Mouse (Mus musculus) heart, embryonic 15.5 days (tissue): ENCODE data around the gene Kif26b. TPM values are rescaled to one million over a fixed set of nuclear protein-coding genes. Genes with fewer than 3 reads are reported as not detected.

Source experiments
- ATAC-seq: fragments of 200-750 bp; cut with Nextera tagmentation; replicated peaks from 2 replicates; pipeline ENCODE4 v1.8.0; 2017; ENCODE audit warnings: low read depth, moderate TSS enrichment; ENCODE audit not compliant: insufficient number of reproducible peaks, insufficient read depth, low FRiP score
- H3K27ac ChIP-seq: fragments of 300-500 bp; sonication (generic); 2 replicates; pipeline ENCODE4 v1.5.1; 2015; ENCODE audit warnings: mild to moderate bottlenecking, inconsistent platforms
- H3K27me3 ChIP-seq: fragments of 300-500 bp; sonication (generic); 2 replicates; pipeline ENCODE4 v1.6.1; 2015; ENCODE audit warnings: inconsistent platforms
- H3K36me3 ChIP-seq: fragments of 300-500 bp; sonication (generic); 2 replicates; pipeline ENCODE4 v1.6.1; 2015; ENCODE audit warnings: mild to moderate bottlenecking, inconsistent platforms
- H3K4me1 ChIP-seq: fragments of 300-500 bp; sonication (generic); replicated peaks from 2 replicates; pipeline ENCODE4 v1.6.1; 2015; ENCODE audit warnings: inconsistent platforms
- H3K4me2 ChIP-seq: fragments of 300-500 bp; sonication (generic); 2 replicates; pipeline ENCODE4 v1.6.1; 2015; ENCODE audit warnings: inconsistent platforms, mild to moderate bottlenecking, moderate library complexity
- H3K4me3 ChIP-seq: fragments of 300-500 bp; sonication (generic); 2 replicates; pipeline ENCODE4 v1.5.1; 2015; ENCODE audit warnings: mild to moderate bottlenecking, inconsistent platforms
- H3K9ac ChIP-seq: fragments of 300-500 bp; sonication (generic); 2 replicates; pipeline ENCODE4 v1.6.1; 2015; ENCODE audit warnings: mild to moderate bottlenecking, inconsistent platforms
- H3K9me3 ChIP-seq: fragments of 300-500 bp; sonication (generic); replicated peaks from 2 replicates; pipeline ENCODE4 v1.6.1; 2016; ENCODE audit warnings: inconsistent platforms
- WGBS: fragments of 180-500 bp; shearing (Covaris S2); methylation state at CpG from one replicate; pipeline ENCODE4 v1.1.7; 2015; ENCODE audit warnings: mixed read lengths; 5-methylcytosine and 5-hydroxymethylcytosine counted together
- polyA plus RNA-seq: library from polyadenylated mRNA; unstranded; fragments of >200 nt; fragmentation: Nextera tagmentation; extraction: Ambion mirVana; gene quantifications from 2 replicates; pipeline ENCODE4 v1.2.1, GENCODE M21; 2015

Gene Kif26b
- polyA plus RNA-seq, 1 experiment from 2014 or later: 7.3 TPM

DNA sequence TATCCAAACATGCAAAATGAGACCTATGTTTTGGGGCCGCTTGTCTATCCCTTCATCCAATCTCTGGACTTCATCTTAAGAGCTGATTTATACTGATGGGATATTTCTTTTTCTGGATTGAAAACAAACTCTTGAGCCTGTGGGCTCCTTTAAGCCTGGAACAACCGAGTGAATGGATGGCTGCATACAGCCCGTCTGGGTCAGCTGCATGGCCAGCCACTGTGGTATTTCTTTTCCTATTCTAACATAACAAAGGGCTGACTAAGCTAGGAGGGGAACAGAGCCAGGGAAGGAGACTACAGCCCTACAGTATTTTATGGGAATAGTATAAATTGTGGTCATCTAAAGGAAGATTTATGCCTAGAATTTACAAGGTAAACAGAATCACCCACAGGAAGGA is 229.5 kb downstream of the Kif26b start:
- no peak for ATAC-seq
- no peak overlapping the region for H3K4me2 ChIP-seq
- H3K36me3 ChIP-seq: no peaks in the 10 kb centered on the region
- WGBS: 57% methylated on average over 3 of the region's 3 CpGs
- H3K4me1 ChIP-seq: 0 out of 2 replicates have a peak, but pooled peaks cover 2% of the 10 kb centered on the region
- H3K9ac ChIP-seq: no peak overlapping the region
- no peak overlapping the region for H3K27ac ChIP-seq
- no peaks in the 10 kb centered on the region for H3K9me3 ChIP-seq
- no peak overlapping the region for H3K4me3 ChIP-seq
- H3K27me3 ChIP-seq: no peaks in the 10 kb centered on the region

GRCm38 (mm10) chr1:178762125-178762741 is 233.3 kb downstream of the Kif26b start:
- 89% methylated on average over 3 of the region's 3 CpGs for WGBS
- ATAC-seq: no peak; the same call in 1 of the 2 replicates
- 0 out of 2 replicates have a peak, but pooled peaks cover 4% of the 10 kb centered on the region for H3K4me1 ChIP-seq
- no peak overlapping the region for H3K27ac ChIP-seq
- no peaks in the 10 kb centered on the region for H3K27me3 ChIP-seq
- H3K36me3 ChIP-seq: no peaks in the 10 kb centered on the region
- no peaks in the 10 kb centered on the region for H3K9me3 ChIP-seq
- no peak overlapping the region for H3K4me2 ChIP-seq
- H3K4me3 ChIP-seq: no peak overlapping the region
- H3K9ac ChIP-seq: no peak overlapping the region

DNA sequence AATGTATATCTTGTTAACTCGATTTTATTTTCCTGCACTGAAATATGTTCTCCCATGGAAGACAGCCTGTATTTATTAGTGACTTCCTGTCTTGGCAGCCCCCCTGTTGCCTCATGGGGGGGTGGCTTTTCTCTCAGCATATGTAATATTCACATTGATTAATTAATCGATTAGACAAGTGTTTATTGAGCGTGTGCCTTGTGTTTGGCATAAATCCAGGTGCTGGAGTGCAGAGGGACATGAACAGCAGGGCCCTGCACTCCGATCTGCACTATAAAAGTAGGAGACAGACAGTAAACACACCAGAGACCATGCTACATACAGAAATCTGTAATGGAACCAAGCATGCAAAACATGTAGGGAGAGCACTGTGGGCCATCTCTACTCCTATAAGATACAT is 236.0 kb downstream of the Kif26b start:
- 68% methylated on average over 4 of the region's 4 CpGs for WGBS
- no peak for ATAC-seq

GRCm38 (mm10) chr1:178765650-178766049 is 236.7 kb downstream of the Kif26b start:
- H3K9me3 ChIP-seq: no peaks in the 10 kb centered on the region
- no peak overlapping the region for H3K4me2 ChIP-seq
- no peaks in the 10 kb centered on the region for H3K36me3 ChIP-seq
- H3K9ac ChIP-seq: no peak overlapping the region
- 78% methylated on average over 2 of the region's 2 CpGs for WGBS
- peaks cover 21% of the 10 kb centered on the region for H3K4me1 ChIP-seq
- no peak for ATAC-seq
- no peak overlapping the region for H3K27ac ChIP-seq
- no peaks in the 10 kb centered on the region for H3K27me3 ChIP-seq
- H3K4me3 ChIP-seq: no peak overlapping the region

More for the DNA sequence above, 236.0 kb downstream of the Kif26b start:
- H3K9me3 ChIP-seq: no peaks in the 10 kb centered on the region
- H3K9ac ChIP-seq: no peak overlapping the region
- no peak overlapping the region for H3K4me3 ChIP-seq
- H3K4me1 ChIP-seq: peaks cover 14% of the 10 kb centered on the region
- H3K27ac ChIP-seq: no peak overlapping the region
- H3K36me3 ChIP-seq: no peaks in the 10 kb centered on the region
- H3K27me3 ChIP-seq: no peaks in the 10 kb centered on the region
- no peak overlapping the region for H3K4me2 ChIP-seq

GRCm38 (mm10) chr1:178768976-178769375 is 240.1 kb downstream of the Kif26b start:
- peaks cover 21% of the 10 kb centered on the region for H3K4me1 ChIP-seq
- ATAC-seq: no peak
- H3K9me3 ChIP-seq: no peaks in the 10 kb centered on the region
- no peak overlapping the region for H3K27ac ChIP-seq
- WGBS: 65% methylated on average over 4 of the region's 4 CpGs
- no peak overlapping the region for H3K4me3 ChIP-seq
- no peak overlapping the region for H3K9ac ChIP-seq
- H3K36me3 ChIP-seq: no peaks in the 10 kb centered on the region
- no peak overlapping the region for H3K4me2 ChIP-seq
- no peaks in the 10 kb centered on the region for H3K27me3 ChIP-seq

GRCm38 (mm10) chr1:178769988-178770387 is 241.1 kb downstream of the Kif26b start:
- Histone ChIP-seq H3K4me3 (no peak overlapping the region), H3K36me3 (no peaks in the 10 kb centered on the region), H3K9me3 (no peaks in the 10 kb centered on the region), H3K27ac (no peak overlapping the region), H3K4me1 (peaks cover 21% of the 10 kb centered on the region), H3K27me3 (no peaks in the 10 kb centered on the region), H3K9ac (no peak overlapping the region), H3K4me2 (no peak overlapping the region)
- WGBS: 45% methylated on average over 6 of the region's 6 CpGs
- ATAC-seq: no peak

DNA sequence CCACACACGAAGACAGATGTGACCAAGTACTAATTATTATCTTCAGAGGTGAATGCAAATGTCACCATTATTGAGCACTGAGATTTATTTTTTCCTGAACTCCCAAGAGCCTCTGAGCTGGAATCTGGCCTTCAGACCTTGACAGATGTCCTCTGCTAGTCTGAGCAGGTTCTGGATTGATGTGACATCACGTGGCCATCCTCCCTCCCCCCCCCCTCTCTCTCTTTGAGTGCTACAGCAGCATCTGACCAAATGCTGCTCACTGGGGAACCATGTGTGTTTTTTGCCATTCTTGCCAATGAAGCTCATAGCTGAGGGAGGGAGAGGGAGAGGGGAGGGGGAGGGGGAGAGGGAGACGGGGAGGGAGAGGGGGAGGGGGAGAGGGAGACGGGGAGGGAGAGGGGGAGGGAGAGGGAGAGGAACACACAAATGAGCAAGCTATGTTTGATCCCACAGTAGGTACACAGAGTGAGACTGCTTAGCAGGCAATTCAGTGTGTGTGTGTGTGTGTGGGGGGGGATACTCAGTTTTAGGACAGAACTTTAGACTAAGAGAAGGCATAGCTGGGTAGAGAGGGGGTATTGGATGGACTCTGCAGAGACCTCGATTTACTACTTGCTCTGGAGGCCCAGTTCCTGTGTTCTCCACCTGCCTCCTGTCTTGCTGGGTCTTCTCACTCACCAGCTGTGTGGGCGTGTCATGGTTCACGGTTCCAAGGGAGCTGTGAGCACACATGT is 241.9 kb downstream of the Kif26b start:
- H3K4me2 ChIP-seq: no peak overlapping the region
- H3K9me3 ChIP-seq: no peaks in the 10 kb centered on the region
- no peak for ATAC-seq
- H3K27ac ChIP-seq: no peak overlapping the region
- no peaks in the 10 kb centered on the region for H3K36me3 ChIP-seq
- no peak overlapping the region for H3K9ac ChIP-seq
- H3K27me3 ChIP-seq: no peaks in the 10 kb centered on the region
- WGBS: 52% methylated on average over 6 of the region's 7 CpGs
- peaks cover 19% of the 10 kb centered on the region for H3K4me1 ChIP-seq
- no peak overlapping the region for H3K4me3 ChIP-seq

DNA sequence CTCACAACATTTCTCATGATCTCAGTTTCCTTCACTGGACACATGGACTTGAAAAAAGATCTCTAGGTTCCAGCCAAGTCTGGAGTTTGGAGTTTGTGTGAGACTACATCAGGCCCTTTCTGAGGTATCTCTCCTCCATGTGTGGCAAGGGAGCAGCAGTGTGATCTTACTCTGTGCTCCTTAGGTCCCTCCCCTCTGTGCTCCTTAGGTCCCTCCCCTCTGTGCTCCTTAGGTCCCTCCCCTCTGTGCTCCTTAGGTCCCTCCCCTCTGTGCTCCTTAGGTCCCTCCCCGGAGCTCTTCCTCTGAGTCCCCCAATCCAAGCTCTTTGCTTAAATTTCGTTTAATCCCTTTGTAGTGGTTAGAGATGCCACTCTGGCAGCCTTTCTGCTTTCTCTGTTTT is 250.8 kb downstream of the Kif26b start:
- 46% methylated on average over 2 of the region's 2 CpGs for WGBS
- H3K4me2 ChIP-seq: no peak overlapping the region
- H3K27me3 ChIP-seq: no peaks in the 10 kb centered on the region
- H3K36me3 ChIP-seq: no peaks in the 10 kb centered on the region
- no peak overlapping the region for H3K4me3 ChIP-seq
- ATAC-seq: no peak
- H3K9ac ChIP-seq: no peak overlapping the region
- H3K9me3 ChIP-seq: no peaks in the 10 kb centered on the region
- no peak overlapping the region for H3K27ac ChIP-seq
- H3K4me1 ChIP-seq: no peaks in the 10 kb centered on the region

GRCm38 (mm10) chr1:178784043-178784442 is 255.1 kb downstream of the Kif26b start:
- Histone ChIP-seq H3K27ac (no peak overlapping the region), H3K36me3 (no peaks in the 10 kb centered on the region), H3K27me3 (no peaks in the 10 kb centered on the region), H3K4me2 (no peak overlapping the region), H3K4me1 (peaks cover 4% of the 10 kb centered on the region; the same call in 1 of the 2 replicates), H3K9me3 (no peaks in the 10 kb centered on the region), H3K9ac (no peak overlapping the region), H3K4me3 (no peak overlapping the region)
- ATAC-seq: no peak
- WGBS: 91% methylated on average over 6 of the region's 6 CpGs

DNA sequence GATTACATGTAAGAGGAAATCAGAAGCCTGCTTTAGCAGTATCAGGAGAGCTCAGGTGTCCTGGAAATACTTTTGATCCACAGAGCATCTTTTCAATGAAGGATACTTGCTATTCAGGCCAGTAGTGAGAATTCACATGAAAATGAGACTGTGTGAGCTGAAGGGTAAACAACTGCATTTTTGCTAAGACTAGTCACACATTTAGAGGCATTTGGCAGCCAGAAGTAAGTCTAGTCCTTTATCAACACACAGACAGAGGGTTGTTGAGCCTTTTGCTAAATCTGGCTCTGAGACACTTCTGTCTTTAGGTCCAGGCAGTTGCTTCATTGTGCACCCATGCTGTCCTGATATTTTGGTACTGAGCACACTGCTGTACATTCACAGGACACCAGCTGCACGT is 262.3 kb downstream of the Kif26b start:
- Histone ChIP-seq H3K27me3 (no peaks in the 10 kb centered on the region), H3K27ac (peak overlapping the region; percentile 69), H3K4me1 (peaks cover 26% of the 10 kb centered on the region), H3K4me2 (no peak overlapping the region), H3K36me3 (no peaks in the 10 kb centered on the region), H3K4me3 (no peak overlapping the region), H3K9ac (no peak overlapping the region), H3K9me3 (no peaks in the 10 kb centered on the region)
- ATAC-seq: no peak
- 24% methylated on average over 1 of the region's 1 CpGs for WGBS

DNA sequence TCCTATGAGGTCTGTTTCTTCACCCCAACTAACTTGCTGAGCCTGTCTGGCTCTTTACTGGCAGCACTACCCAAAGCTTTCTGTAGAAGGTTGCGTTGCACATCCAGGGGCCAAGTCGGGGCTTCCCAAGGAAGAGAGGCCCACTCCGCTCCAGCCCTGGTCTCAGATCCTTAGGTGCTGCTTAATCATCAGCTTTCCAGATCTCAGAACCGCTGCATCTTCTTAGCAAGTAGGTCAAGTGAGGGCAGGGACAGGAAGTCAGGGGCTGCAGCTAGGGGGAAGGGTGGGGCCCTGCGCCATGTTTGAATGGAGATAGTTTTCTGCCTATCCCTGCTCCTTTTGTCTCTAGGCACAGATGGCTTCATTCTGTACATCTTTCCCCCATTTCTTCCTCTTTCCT is 263.8 kb downstream of the Kif26b start:
- Histone ChIP-seq H3K4me3 (no peak overlapping the region), H3K27me3 (no peaks in the 10 kb centered on the region), H3K4me1 (peaks cover 28% of the 10 kb centered on the region), H3K27ac (no peak overlapping the region), H3K4me2 (no peak overlapping the region), H3K36me3 (no peaks in the 10 kb centered on the region), H3K9ac (no peak overlapping the region), H3K9me3 (no peaks in the 10 kb centered on the region)
- 85% methylated on average over 5 of the region's 5 CpGs for WGBS
- ATAC-seq: no peak

DNA sequence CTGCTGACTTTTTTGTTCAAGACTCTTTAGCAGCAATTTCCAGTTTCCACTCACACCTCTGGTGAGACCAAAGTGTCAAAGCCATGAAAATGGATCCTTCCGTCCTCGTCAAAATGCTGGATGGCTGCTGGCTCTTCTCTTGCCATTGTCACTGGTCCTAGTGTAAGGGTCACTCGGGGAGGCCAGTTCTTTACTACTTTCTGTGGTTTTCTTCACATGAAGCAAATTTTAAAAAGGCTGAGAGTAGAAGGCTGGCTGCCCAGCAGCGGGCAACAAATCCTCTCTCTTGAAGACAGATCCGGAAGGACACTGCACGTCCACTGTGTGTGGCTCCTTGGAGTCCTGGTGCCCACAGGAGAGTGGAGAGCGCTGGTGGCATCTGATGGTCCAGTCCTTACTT is 265.9 kb downstream of the Kif26b start:
- Histone ChIP-seq H3K4me3 (no peak overlapping the region), H3K9ac (no peak overlapping the region), H3K27me3 (no peaks in the 10 kb centered on the region), H3K27ac (no peak overlapping the region), H3K9me3 (no peaks in the 10 kb centered on the region), H3K4me1 (peaks cover 44% of the 10 kb centered on the region), H3K36me3 (no peaks in the 10 kb centered on the region), H3K4me2 (no peak overlapping the region)
- 92% methylated on average over 7 of the region's 7 CpGs for WGBS
- no peak for ATAC-seq
